Mouse (Mus musculus): ENCODE results near the gene Pxt1. TPM values are rescaled to one million over a fixed set of nuclear protein-coding genes. Genes with fewer than 3 reads are reported as not detected.

The Pxt1 gene
- polyA plus RNA-seq, 1 experiment, result not detected

DNA sequence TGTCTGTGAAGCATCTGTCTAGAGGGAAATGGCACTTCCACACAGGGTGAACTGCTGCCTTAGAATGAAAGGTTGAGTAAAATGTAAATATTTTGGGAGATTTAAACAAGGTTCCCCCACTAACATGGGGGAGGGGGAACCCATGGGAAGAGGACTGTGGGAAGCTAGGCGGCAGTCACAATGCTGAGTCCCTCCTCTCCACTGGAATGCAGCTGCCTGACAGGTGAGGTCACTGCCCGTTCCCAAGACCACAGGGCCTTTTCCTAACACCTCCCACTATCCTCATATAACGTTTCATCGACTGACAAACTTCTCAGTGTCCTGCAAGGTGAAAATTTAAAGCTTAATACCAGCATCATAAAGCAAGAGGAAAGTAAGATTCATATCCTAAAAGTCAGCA is 39.0 kb upstream of the Pxt1 start:
- Histone ChIP-seq H3K4me3 (ENCODE audit: insufficient read depth, low read depth, low read length) (no peak overlapping the region), H3K27ac (ENCODE audit: insufficient read depth, low read depth, low read length) (no peak overlapping the region), H3K4me1 (ENCODE audit: control insufficient read depth, insufficient read depth, low read length) (no peaks in the 10 kb centered on the region)
- TF ChIP-seq CTCF (IDR thresholded peaks at IDR 0.05; ENCODE audit: insufficient read depth, low read depth, low read length) (no peak), POLR2A (IDR thresholded peaks at IDR 0.05; ENCODE audit: insufficient read depth, low read depth, low read length) (no peak)
- 53% methylated on average over 4 of the region's 4 CpGs for WGBS

DNA sequence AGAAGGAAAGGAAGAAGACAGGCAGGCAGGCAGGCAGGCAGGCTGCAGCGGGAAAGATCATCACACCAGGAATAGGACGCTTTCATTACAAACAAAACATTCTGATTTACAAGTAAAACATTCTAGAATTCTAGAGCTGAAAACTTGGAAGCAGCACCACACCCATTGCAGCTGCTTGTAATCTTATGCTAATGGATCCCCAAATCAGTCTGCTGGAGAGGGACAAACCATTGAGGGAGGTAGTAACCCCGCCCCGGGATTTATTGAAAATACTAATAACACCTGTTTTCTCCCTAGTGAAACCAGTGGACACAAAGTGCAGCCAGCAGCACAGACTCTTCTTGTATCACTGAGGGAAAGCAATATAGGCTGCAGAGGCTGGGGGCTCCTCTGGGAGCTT is 37.4 kb upstream of the Pxt1 start:
- Histone ChIP-seq H3K4me1 (ENCODE audit: control insufficient read depth, insufficient read depth, low read length) (no peaks in the 10 kb centered on the region), H3K4me3 (ENCODE audit: insufficient read depth, low read depth, low read length) (no peak overlapping the region), H3K27ac (ENCODE audit: insufficient read depth, low read depth, low read length) (no peak overlapping the region)
- no peak for TF ChIP-seq POLR2A (IDR thresholded peaks at IDR 0.05; ENCODE audit: insufficient read depth, low read depth, low read length)
- TF ChIP-seq CTCF (IDR thresholded peaks at IDR 0.05; ENCODE audit: insufficient read depth, low read depth, low read length), result no peak
- WGBS, result 41% methylated on average over 4 of the region's 4 CpGs

DNA sequence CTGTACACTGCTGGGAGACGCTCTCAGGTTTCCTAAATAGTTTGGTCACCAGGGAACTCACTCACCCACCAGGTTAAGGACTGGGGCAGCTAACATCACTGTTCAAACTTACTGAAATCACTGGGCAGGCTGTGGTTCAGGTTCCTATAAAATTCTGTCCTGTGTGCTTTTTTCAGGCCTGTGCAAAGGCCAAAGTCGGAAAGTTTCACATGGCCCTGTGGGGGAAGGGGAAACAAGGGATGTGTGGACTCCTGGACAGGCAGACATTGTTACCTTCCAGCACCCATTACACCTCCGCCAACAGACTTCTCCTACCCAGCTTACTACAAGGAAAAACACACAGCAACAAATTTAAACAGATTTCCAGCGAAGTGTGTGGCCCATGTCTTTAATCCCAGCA is 35.5 kb upstream of the Pxt1 start:
- Histone ChIP-seq H3K27ac (ENCODE audit: insufficient read depth, low read depth, low read length) (no peak overlapping the region), H3K4me1 (ENCODE audit: control insufficient read depth, insufficient read depth, low read length) (no peaks in the 10 kb centered on the region), H3K4me3 (ENCODE audit: insufficient read depth, low read depth, low read length) (no peak overlapping the region)
- TF ChIP-seq POLR2A (IDR thresholded peaks at IDR 0.05; ENCODE audit: insufficient read depth, low read depth, low read length) (no peak), CTCF (IDR thresholded peaks at IDR 0.05; ENCODE audit: insufficient read depth, low read depth, low read length) (no peak)
- 93% methylated on average over 4 of the region's 4 CpGs for WGBS

DNA sequence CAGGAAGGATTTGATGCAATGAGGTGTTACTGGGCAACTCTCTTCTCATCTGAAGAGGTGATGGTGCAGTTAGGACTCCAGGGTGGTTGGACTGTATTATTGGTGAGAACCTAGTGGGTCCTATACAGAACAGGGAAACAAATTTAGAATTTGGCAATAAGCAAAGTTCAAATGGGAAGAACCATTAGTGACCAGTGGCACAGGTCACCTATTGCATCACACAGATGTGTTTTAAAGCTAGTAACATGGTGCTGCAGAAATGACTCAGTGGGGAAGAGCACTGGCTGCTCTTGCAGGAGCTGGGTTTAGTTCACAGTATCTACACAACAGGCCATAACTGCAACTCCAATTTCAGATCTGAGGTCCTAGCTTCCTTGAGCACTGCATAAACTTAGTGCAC is 26.5 kb upstream of the Pxt1 start:
- TF ChIP-seq POLR2A (IDR thresholded peaks at IDR 0.05; ENCODE audit: insufficient read depth, low read depth, low read length) (no peak), CTCF (IDR thresholded peaks at IDR 0.05; ENCODE audit: insufficient read depth, low read depth, low read length) (no peak)
- H3K27ac ChIP-seq (ENCODE audit: insufficient read depth, low read depth, low read length), result no peak overlapping the region
- no peaks in the 10 kb centered on the region for H3K4me1 ChIP-seq (ENCODE audit: control insufficient read depth, insufficient read depth, low read length)
- H3K4me3 ChIP-seq (ENCODE audit: insufficient read depth, low read depth, low read length), result no peak overlapping the region

DNA sequence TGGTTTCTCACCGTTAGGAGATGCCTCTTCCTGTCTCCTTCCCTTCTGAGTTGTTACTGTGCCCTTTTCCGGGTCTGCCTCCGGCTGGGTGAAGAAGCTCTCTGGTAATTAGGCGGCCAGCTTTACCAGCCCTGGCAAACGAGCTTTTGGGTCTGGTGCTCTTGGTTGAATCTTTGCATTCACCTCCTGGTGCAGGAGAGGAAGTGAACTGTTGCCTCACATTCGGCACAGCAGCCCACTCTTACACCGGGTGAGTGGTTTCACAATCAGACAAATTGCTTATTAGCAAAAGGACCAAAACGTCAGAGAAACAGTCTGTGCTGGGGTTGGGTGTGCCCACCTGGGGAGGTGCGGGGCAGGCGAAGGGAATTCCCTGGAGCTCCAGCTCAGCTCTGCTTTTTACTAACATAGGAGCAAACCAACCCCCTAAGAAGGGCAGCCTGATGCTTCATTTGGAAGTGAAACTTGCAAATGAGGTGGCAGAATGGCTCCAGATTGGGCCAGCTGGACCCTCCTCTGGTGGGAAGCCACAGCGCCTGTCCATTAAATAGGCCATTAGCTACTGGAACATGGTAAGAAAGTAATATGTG is 23.5 kb upstream of the Pxt1 start:
- no peak overlapping the region for H3K27ac ChIP-seq (ENCODE audit: insufficient read depth, low read depth, low read length)
- WGBS, result 73% methylated on average over 11 of the region's 11 CpGs
- no peaks in the 10 kb centered on the region for H3K4me1 ChIP-seq (ENCODE audit: control insufficient read depth, insufficient read depth, low read length)
- TF ChIP-seq CTCF (IDR thresholded peaks at IDR 0.05; ENCODE audit: insufficient read depth, low read depth, low read length), result no peak
- TF ChIP-seq POLR2A (IDR thresholded peaks at IDR 0.05; ENCODE audit: insufficient read depth, low read depth, low read length), result no peak
- no peak overlapping the region for H3K4me3 ChIP-seq (ENCODE audit: insufficient read depth, low read depth, low read length)

DNA sequence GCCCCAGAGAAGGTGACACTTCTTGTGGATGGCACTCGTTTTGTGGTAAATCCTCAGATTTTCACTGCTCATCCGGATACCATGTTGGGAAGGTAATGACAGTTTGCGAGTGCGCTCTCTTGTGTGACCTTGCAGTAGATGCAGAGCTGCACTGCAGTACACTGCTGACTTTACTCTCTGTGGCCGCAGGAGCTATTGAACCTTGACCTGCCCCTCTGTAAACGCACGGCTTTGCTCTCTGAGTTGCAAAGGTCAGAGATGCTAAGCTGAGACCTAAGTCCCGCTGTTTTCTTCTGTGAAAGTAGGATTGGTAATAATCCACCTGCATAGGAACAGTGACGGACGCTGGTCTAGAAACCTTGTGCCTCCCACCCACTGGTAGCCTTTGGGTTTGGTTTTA is 18.0 kb upstream of the Pxt1 start:
- whole genome bisulfite sequencing, result 95% methylated on average over 10 of the region's 10 CpGs
- TF ChIP-seq CTCF (IDR thresholded peaks at IDR 0.05; ENCODE audit: insufficient read depth, low read depth, low read length), result no peak
- TF ChIP-seq POLR2A (IDR thresholded peaks at IDR 0.05; ENCODE audit: insufficient read depth, low read depth, low read length), result no peak
- H3K4me3 ChIP-seq (ENCODE audit: insufficient read depth, low read depth, low read length), result no peak overlapping the region
- H3K4me1 ChIP-seq (ENCODE audit: control insufficient read depth, insufficient read depth, low read length), result no peaks in the 10 kb centered on the region
- no peak overlapping the region for H3K27ac ChIP-seq (ENCODE audit: insufficient read depth, low read depth, low read length)

DNA sequence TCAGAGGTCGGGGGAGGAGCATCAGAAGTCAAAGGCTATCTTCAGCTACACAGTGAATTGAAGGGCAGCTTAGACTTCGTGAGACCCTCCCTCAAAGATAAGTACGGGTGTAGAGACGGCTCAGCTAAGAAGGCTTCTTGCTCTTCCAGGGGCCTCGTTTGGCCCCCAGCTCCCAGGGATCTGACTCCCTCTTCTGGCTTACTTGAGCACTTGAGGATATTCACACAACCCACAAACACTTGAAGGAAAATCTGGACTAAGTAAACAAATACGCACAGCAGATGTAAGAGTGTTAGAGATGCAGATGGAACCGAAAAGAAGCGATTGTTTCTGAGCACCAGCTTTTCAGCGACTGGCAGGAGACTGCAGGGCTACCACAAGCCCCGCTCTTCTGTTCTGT is 17.0 kb upstream of the Pxt1 start:
- TF ChIP-seq CTCF (IDR thresholded peaks at IDR 0.05; ENCODE audit: insufficient read depth, low read depth, low read length), result no peak
- TF ChIP-seq POLR2A (IDR thresholded peaks at IDR 0.05; ENCODE audit: insufficient read depth, low read depth, low read length), result no peak
- Histone ChIP-seq H3K4me3 (ENCODE audit: insufficient read depth, low read depth, low read length) (no peak overlapping the region), H3K4me1 (ENCODE audit: control insufficient read depth, insufficient read depth, low read length) (no peaks in the 10 kb centered on the region), H3K27ac (ENCODE audit: insufficient read depth, low read depth, low read length) (no peak overlapping the region)
- WGBS, result 70% methylated on average over 10 of the region's 10 CpGs

DNA sequence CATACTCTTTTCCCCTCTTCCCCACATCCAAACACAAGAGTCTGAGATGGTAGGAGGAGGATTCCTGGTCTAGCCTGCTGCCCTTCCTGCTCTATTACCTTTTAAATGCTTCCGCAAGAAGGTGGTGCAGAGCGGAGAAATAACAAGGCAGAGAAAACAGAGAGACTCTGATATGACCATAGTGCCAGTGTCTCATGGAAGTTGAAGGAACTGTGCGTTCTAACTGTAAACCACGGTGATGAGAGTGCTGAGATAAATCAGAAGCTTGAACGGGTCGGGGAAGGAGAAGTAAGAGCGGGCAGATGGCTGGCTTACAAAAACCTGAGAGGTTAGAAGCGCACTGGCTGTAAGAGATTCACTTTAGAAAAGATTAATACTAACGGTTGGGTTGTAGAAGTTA is 10.8 kb upstream of the Pxt1 start:
- peaks cover 4% of the 10 kb centered on the region; the same call in 1 of the 2 replicates for H3K4me1 ChIP-seq (ENCODE audit: control insufficient read depth, insufficient read depth, low read length)
- 95% methylated on average over 9 of the region's 9 CpGs for WGBS
- TF ChIP-seq CTCF (IDR thresholded peaks at IDR 0.05; ENCODE audit: insufficient read depth, low read depth, low read length), result no peak
- no peak for TF ChIP-seq POLR2A (IDR thresholded peaks at IDR 0.05; ENCODE audit: insufficient read depth, low read depth, low read length)
- no peak overlapping the region for H3K27ac ChIP-seq (ENCODE audit: insufficient read depth, low read depth, low read length)
- H3K4me3 ChIP-seq (ENCODE audit: insufficient read depth, low read depth, low read length), result no peak overlapping the region

DNA sequence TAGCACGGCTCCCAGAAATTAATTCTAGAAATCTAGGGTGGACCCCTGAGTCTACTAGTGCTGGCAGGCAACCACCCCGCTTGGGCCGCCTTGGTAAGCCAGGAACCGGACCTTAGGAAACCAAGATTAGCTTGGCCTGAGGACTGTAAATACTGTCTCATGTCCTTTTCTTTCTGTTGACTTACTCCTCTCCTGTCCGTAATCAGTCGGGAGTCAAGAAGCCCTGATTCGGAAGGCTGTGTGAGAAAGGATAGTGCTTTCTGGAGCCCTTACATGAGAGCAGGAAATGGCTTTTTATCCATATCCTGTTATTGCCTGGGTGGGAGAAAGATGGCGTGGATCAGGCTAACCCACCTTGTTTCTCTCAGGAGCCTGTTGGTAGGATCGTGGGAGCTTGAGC is 9.6 kb upstream of the Pxt1 start:
- no peak for TF ChIP-seq CTCF (IDR thresholded peaks at IDR 0.05; ENCODE audit: insufficient read depth, low read depth, low read length)
- no peak for TF ChIP-seq POLR2A (IDR thresholded peaks at IDR 0.05; ENCODE audit: insufficient read depth, low read depth, low read length)
- Histone ChIP-seq H3K27ac (ENCODE audit: insufficient read depth, low read depth, low read length) (no peak overlapping the region), H3K4me3 (ENCODE audit: insufficient read depth, low read depth, low read length) (peak overlapping the region; percentile 51), H3K4me1 (ENCODE audit: control insufficient read depth, insufficient read depth, low read length) (peaks cover 4% of the 10 kb centered on the region; the same call in 1 of the 2 replicates)
- WGBS, result under 1% methylated on average over 9 of the region's 9 CpGs

Data from olfactory bulb, adult 2 months (tissue).